Mouse (Mus musculus): Measurements from ENCODE around the gene Neurl3.

DNA sequence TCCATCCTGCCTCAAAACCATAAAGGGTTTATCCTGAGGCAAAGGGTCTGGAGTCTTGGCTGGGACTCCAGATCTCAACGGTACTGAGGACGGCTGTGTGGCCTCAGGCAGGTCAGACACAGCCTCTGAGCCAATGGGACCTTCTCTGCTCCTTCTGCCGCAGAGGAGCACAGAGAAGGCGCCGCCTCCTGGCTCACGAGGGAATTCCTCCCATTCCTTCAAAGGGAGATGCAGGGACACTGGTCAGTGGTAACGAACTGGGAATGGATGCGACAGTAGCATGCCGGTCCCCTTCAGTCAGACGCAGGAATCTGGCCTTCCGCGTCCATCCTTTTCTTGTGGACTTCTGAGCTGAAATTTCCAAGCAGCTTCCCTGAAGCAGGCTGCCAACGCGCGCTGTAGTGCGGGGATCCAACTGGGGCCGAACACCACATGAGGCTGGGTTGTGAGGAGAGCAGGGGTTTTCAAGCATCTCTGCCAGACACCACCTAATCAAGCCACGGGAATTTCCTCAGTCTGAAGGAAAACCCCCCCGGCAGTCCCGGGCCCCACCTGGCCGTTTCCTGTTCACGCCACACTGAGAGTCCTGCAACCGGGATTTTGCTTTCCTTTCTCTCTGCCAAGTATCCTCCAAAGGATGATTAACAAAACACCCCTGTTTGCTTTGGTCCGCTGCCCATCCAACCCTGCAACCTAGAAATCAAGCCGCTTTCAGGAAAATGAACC, 19.7 kb downstream of the Neurl3 start:
- no peak for TF ChIP-seq POLR2A (IDR thresholded peaks at IDR 0.05; ENCODE audit: control insufficient read depth, low read depth, low read length)
- TF ChIP-seq CTCF (IDR thresholded peaks at IDR 0.05; ENCODE audit: control insufficient read depth, insufficient read depth, insufficient replicate concordance, low read depth, low read length): peak; percentile 64; the same call in 1 of the 2 replicates

All from testis, adult 2 months (tissue).